Mouse (Mus musculus): ENCODE measurements around the gene Vav1.
A peak's percentile ranks its signal among the peaks of the same experiment; 100 is the strongest.
"Not testable (repeated sequence)": the region's sequence is repeated elsewhere in the genome, so short reads cannot be mapped to it uniquely, and the experiment has no call there.

Vav1 gene

DNA sequence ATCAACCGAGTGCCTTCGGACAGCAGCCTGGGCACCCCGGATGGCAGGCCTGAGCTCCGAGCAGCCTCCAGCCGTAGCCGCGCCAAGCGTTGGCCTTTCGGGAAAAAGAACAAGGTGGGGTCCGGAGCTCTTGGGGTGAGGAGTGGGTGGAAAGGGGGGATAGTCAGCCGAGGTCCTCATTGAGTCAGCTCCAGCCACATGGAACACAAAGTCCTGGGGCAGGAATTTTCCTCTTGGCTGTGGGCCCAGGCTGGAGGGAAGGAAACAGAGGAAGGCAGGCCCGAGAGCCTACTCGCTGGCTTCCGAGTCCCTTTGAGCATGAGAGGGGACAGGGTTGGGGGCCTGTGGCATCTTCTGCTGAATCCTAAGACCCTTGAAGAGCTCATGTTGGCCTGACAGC, 23.5 kb upstream of the Vav1 start:
- no peak for DNase-seq

DNA sequence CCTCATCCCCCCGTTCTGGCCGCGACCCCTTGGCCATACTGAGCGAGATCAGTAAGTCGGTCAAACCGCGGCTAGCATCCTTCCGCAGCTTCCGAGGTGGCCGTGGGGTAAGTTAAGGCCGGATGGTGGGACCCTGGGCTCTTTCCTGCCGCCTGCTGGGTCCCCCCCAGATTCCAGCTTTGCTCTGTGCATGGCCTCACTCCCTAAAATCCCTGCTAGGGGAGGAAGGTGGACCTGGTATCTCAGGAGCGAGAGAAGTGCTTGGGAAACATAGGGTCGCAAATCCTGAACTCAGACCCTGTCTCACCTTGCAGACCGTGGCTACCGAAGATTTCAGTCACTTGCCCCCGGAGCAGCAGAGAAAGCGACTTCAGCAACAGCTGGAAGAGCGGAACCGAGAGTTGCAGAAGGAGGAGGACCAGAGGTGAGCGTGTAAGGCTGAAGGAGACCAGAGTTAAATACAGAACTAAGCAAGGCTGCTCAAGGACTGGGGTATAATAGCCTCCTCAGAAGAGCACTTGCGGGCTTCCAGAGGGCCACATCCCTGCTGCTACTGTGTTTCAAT, 21.9 kb upstream of the Vav1 start:
- no peak for DNase-seq

DNA sequence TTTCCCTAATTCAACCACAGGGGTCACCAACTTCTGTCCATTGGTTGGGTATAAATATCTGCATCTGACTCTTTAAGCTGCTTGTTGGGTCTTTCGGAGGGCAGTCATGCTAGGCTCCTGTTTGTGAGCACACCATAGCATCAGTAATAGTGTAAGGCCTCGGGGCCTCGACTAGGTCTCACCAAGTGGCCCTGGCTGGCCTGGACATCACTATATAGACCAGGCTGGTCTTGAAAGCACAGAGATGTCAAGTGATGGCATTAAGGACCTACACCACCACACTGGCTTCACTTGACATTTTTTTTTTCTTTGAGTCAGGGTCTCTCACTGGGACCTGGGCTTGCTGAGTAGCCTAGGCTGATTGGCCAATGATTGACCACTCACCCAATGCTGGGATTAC, 20.7 kb upstream of the Vav1 start:
- DNase-seq, result no peak

DNA sequence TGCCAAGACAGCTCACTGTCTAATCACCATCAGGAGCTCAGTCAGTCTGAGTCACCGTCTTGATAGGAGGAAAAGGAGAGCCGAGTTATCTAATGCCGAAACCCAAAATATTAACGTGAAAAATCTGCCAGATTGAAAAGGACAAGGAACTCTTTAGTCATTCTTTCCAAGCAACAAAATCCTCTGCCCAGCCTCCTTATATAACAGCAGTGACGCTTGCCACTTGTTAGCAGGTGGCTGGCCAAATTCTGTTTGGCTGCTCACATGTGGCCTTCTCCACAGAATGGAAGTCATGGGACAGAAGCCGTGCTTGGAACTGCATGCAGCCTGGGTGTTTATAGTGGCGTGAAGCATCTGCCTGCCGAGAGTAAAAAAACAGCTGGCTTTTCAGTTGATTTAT, 19.2 kb upstream of the Vav1 start:
- no peak for DNase-seq

DNA sequence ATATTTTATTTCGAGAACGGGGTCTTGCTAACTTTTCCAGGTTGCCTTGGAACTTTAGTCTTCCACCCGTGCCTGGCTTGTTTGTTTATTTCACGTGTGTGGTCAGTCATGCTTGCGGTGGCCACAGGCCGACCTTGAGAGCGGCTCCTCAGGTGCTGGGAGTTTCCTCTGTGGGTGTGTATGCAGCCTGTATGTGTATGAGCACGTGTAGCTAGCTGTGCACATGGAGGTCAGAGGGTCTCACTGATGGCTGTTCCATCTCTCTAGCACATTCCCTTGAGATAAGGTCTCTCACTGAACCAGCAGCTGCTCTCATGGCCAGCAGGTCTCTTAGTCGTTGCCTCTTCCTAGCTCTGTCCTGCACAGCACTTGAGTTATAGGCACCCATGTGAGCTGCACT, 18.5 kb upstream of the Vav1 start:
- no peak for DNase-seq

DNA sequence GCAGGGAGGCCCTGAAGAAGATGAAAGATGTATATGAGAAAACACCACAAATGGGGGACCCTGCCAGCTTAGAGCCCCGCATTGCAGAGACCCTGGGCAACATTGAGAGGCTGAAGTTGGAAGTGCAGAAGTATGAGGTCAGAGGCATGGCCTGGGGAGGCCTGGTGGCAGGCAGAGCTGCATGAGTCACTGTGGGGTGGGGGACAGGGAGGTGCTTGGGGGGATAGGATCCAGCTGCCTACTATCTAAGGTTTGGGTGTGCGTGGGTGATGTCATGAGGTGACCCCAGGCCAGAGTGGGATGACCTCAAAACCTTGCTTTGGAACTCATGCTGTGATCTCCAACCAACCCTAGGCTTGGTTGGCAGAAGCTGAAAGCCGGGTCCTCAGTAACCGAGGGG, 17.6 kb upstream of the Vav1 start:
- DNase-seq, result no peak

DNA sequence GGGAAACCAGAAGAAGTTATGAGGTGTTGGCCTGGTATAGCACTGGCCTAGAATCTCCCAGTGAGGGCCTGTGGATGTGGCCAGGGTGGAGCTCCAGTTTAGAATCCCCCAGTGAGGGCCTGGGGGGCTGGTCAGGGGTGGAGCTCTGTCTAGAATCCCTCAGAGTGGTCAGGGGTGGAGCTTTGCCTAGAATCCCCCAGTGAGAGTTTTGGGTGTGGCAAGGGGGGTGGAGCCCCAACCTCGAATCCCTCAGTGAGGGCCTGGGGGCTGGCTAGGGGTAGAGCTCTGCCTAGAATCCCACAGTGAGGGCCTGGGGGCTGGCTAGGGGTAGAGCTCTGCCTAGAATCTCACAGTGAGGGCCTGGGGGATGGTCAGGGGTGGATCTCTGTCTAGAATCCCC, 17.1 kb upstream of the Vav1 start:
- DNase-seq, result no peak

DNA sequence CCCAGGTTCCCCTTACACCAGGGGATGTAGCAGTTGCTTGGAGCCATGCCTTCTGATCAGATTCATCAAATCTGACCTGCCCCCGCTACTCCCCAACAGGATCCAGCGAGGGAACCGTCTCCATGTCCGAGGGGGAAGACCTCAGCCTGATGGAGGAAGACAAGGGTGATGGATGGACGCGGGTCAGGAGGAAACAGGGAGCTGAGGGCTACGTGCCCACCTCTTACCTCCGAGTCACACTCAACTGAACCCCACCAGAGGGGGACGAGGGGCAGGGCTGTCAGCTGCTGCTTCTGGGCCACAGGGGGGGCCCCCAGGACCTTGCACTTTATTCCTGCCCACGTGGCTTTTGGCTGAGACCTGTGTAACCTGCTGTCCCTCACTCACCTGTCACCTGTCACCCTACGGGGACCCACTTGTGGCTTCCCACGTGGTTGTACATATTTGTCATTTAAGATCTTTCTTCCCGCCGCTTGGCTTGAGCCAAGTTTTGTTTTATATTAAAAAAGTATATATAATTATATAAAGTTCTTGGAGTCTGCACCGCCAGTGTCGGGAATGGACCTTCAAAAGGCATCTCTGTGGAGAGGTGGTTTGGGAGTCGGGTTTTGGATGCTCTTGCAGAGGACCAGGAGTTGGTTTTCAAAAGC, 15.9 kb upstream of the Vav1 start:
- DNase-seq, result no peak

DNA sequence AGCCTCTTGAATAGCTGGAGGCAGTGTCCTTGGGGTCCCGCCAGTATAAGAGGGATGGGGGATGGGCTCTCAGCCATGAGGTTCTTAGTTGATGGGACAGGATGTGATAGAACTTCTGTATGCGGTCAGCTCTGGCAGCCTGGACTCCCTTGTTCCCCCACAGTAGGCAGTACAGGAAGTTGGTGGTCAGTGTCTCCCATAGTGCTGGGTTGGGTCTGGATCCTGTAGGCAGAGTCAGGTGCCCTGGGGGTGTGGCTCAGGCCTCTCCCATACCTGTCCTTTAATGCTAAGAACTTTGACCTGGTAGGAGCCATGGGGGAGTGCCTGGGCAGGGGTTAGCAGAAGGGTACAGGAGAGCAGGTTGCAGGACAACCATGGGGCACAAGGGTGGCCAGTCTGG, 14.7 kb upstream of the Vav1 start:
- DNase-seq, result no peak

DNA sequence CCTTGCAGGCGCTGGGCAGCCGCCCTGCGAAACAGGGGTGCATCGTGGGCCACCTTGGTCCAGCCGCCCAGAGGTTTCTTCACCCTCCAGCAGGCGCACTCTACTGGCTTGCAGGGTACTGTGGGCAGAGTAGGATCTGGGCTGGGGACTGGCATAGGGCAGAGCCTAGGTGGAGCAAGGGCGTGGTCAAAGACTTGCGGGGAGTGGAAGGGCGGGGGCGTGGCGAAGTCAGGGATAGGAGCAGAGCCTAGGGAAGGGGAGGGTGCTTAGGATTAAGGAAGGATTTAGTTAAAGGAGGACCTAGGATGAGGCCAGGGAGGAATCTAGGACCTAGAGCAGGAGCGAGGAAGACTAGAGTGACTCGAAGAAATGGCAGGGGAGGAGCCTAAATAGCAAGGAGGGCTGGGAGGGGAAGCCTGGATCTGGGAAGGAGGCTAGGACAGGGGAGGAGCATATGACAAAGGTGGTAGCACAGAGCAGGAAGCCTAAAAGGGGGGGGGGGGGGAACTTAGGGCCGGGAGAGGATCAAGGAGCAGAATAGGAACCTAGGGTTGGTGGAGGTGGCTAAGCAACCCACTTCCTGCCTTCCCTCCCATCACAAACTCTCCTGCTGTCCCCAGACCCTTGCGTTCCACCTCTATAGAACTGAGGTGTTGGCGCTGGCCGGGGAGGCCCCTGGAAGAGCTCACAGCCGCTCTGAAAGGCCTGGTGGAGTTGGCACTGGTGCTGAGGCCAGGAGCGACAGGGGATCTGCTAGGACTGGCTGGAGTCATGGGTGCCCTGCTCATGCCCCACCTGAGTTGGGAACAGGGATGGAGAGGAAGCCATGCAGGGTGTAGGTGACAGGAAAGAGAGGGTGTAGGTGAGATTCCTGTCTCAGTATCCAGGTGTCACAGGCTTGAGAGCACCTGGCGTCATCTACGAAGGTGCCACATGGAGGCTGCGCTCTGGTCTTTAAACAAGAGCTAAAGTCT, 13.6 kb upstream of the Vav1 start:
- DNase-seq, result peak; percentile 71

DNA sequence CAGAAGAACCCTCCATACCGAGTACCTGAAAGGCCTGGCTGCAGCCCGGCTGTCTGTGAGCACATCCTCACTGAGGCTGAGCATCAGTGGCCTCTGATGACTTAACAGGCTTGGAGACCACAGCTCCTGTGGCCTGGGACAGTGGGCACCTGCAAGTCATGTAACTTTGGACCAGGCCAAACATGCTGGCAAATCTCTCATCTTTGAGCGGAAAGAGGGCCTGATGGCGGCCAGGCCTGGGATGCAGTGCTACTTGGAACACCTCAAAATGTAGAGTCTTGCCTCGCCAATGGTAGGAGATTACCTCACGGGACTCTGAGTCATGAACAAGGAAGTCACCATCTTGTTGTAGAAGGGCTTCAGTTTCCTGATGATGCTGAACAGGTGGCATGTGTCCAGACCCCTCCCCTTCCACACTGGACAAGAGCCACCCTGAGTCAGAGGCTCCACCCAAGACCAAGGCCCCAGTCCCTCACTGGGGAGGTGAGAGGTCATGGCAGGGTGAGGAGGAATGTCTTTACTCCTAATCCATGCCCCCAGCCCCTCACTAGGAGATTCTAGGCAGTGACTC, 11.3 kb upstream of the Vav1 start:
- DNase-seq, result no peak

DNA sequence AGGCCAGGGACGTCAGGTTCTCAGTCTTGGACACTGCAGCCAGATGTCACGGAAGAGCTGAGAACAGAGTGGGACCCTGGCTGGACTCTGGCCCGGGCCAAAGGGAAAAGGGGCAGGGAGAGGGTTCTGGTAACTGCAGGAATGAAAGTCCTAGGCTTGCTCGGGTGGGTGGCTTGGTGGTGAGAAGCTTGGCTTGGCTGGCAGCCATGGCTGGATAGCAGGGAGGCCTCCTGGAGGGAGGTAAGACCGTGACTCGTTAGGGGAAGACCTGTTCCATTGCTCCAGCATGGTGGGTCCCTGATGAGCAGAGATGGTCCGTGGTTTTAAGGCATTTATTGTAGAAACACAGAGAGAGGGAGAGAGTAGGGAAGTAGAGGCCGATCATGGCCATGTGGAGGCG, 7.6 kb upstream of the Vav1 start:
- DNase-seq, result no peak

DNA sequence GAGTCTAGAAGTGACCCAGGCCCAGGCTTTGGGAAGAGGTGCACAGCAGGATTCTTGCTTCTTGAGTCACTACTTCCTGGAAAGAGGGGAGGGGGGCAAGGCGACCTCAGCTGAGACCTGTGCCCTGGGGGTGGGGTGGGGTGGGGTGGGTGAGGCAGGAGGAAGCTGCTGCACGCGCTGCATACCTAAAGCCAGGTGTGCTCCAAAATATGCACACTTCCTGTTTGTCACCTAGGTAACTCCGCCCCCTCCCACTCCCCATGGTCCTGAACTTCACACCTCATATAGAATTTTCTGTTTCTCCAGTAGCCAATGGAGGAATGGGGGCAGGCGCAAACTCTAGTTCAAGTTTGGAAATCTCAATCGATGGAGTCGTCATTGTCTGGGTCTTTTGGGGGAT, 5.1 kb upstream of the Vav1 start:
- no peak for DNase-seq

DNA sequence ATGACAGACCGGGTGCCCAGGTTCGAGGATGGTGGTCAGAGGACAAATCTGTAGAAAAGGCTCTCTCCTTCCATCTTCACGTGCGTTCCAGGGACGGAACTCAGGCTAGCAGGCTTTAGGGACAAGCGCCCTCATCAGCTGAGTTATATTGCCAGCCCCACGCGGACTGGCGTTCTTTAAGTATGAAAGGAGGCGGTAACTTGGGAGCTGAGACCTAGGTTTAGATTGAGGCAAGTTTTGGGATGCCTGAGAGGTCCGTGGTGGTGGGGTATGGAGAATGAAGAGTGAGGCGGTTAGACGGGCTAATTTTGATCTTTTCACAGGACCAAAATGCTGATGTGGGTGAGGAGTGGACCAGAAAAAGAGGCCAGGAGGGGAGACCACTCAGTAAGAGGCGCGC, 4.2 kb upstream of the Vav1 start:
- no peak for DNase-seq

DNA sequence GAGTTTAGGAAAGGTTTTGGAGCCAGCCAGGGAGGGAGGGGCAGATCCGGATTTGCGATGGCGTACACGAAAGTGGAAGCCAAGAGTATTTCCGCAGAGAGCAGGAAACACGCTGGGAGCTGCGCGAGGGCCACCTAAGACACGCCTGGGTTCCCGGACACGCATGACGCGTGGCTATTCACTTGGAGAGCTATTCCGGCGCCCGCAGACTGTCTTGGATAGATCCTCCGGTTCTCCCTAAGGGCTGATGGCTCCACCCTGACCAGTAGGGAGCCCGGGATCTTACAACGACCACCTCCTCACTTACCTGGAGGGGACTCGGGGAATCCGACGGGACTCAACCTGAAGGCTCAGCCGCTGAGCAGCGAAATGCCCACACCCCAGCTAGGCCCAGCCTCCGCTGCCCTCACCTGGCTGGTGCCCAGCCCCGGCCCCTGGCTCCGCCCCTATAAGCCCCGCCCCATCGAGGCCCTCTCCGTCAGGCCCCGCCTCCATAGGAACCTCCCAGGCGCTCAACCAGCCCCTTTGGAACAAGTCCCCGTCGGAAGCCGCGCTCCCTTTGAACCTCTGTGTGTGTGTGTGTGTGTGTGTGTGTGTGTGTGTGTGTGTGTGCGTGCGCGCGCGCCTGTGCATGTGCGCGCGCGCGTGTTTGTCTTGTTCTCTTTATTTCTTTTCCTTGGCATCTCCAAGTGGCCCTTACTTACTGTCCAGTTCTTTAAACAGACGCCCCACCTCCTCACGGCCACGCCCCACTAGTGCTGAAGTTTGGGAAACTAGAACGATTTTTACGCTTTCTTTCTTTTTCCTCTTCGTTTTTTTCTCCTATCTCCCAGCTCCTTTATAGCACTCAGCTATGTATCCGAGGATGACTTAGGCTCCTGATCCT, 3.5 kb upstream of the Vav1 start:
- peak; percentile 93 for DNase-seq

DNA sequence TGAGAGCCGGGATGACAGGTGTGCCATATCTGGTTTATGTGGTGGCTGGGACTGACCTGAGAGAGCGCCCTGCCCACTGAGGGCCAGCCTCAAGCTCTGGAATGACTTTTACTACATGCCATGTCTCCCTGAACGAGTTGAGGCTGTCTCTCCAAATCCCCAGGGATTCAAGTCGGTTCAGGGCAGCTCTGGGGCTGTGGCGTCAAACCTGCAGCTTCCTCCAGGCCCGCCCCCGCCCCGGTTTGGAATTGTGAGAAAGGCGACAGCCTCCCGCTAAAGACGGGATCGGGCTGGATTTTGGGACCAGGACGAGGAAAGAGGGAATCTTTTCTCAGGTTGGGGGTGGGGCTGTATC, 2.9 kb upstream of the Vav1 start:
- no peak for DNase-seq

DNA sequence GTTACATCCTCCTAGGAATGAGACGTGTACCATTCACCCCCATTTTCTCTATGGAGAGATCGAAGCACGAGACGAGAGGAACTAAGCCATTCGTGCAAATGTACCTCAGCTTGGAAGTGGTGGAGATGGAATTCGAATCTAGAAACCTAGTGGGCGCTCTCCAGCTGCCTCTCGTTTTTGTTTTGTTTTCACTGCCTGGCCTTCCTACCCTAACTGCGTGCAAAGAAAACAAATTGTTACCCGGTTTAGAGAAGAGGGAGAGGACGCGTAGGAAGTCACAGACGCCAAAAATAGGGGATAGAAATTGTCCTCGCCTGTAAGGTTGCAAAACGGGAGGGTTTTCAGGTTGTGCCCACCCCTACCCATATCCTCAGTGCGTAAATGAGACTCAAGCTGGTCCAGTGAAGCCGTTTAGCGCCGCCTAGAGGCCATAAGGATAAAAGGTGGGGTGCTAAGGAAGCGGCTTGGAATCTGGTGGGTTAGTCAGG, 2.2 kb upstream of the Vav1 start:
- peak; percentile 81 for DNase-seq

DNA sequence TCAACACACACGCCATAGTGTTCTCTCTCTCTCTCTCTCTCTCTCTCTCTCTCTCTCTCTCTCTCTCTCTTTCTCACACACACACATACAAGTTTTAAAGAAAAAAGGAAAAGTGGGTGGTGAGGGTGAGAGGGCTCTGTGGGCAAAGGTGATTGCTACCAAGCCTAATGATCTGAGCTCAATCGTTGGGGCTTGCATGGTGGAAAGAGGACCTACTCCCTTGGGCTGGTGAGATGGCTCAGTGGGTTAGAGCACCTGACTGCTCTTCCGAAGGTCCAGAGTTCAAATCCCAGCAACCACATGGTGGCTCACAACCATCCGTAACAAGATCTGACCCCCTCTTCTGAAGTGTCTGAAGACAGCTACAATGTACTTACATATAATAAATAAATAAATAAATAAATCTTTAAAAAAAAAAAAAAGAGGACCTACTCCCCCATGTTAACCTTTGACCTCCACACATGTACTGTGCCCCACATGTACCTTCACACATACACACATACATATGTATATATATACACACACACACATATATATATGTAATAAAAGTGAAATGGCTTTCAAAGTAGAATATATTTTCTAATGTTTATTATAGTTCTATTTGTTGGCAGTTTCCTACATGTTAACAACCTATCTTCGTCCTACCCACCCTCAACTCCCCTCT, 1.2 kb upstream of the Vav1 start:
- DNase-seq, result not testable (repeated sequence)

DNA sequence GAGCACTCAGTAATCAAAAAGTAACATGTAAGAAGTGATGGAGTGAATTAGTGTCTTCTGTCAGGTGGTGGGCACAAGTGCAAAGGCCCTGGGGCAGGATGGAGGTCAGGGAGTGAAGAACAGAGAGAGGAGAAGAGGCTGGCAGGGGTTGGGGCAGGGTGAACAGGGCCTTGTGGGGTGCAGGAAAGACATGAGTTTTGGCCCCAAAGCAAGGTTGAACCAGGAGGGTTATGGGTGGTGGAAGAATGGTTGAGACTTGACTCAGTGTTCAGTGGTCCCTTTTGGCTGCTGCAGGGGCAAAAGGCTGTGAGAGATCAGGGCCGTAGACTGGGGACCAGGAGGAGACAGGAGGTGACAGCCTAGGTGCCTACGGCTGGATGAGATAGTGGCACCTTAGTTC, 363 bp upstream of the Vav1 start:
- no peak for DNase-seq

DNA sequence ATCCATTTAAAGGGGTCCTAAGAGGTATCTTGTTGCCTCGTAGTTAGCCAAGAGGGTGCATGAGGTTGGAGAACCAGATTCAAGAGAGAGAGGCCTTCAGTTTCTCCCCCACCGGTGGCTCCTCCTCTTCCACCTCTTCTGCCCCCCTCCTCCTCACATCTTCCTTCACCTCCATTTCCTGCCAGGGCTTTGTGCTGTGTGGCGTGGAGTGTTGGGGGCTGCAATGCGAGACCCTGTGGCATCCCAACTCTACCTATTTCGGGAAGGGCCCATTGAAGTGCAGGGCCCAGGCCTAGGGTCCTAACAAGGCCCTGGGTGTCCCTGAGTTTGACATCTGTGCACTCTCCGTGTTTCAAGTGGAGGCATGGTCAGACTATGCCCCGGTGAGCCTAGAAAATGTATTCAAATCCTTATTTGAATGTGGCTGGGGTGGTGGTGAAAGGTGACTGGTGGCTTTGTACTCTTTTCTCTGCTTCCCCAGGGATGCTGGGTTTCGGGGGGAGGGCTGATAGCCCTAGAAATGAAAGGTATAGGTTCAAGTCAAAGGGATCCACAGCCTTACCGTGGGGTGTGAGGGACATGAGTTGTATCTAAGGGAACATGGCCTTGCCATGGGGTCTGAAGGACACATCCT, 808 bp downstream of the Vav1 start:
- peak; percentile 75 for DNase-seq

DNA sequence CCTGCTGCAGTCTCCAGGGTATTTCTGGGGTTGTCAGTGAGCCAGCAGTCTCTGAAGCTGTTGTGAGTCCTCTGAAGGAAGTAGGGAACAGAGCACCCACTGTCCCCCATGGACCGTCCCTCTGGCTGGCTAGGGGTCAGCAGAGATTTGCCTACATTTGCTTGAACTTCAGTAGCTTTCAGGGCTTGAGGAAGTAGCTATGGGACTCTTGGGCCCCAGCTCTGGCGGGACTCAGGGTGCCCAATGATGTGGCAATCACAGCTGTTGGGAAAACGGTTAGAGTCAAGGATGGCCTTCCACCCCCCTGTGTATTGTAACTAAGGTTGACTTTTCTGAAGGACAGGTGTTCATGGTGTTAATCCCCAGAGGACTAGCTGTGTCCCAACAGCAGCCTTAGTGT, 1.5 kb downstream of the Vav1 start:
- DNase-seq, result no peak

DNA sequence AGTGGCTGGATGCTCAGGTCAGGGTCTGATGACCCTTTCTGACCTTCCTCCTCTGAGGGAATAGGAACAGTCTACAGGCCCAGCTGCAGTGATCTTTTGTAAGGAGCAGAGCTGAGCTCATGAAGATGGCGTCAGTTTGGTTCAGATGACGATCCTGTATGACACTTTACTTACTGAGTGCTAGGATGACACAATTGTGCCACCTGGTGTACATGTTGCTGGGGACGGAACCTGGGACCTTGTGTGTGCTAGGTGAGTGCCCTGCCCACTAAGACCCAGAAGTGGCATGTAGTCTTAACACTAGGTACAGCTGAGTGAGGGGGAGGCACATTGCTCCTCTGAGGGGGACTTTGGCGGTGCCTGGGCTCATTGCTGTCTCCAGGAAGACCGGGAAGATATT, 5.0 kb downstream of the Vav1 start:
- DNase-seq, result no peak

All from thymus, postnatal 4 days (tissue).